Mouse (Mus musculus) limb, embryonic 11.5 days (tissue): Measurements from ENCODE around the gene Ift81. TPM values are rescaled to one million over a fixed set of nuclear protein-coding genes. Genes with fewer than 3 reads are reported as not detected.

ENCODE experiments used
- ATAC-seq: fragments of 200-750 bp; cut with Nextera tagmentation; 2 replicates; pipeline ENCODE4 v1.8.0; 2017; ENCODE audit warnings: low read depth; ENCODE audit not compliant: insufficient number of reproducible peaks, low FRiP score, low TSS enrichment
- DNase-seq: peaks from one replicate; pipeline ENCODE4 v3.0.0-alpha.2; 2015; ENCODE audit warnings: low spot score
- H3K27ac ChIP-seq: fragments of 300-500 bp; sonication (generic); replicated peaks from 2 replicates; pipeline ENCODE4 v1.5.1; 2014; ENCODE audit warnings: low read depth, mild to moderate bottlenecking, low read length
- H3K27me3 ChIP-seq: fragments of 300-500 bp; sonication (generic); 2 replicates; pipeline ENCODE4 v1.6.1; 2014; ENCODE audit warnings: mild to moderate bottlenecking, low read length, mixed read lengths; ENCODE audit not compliant: control insufficient read depth, insufficient read depth
- H3K36me3 ChIP-seq: fragments of 300-500 bp; sonication (generic); 2 replicates; pipeline ENCODE4 v1.6.1; 2014; ENCODE audit warnings: mild to moderate bottlenecking, low read length, moderate library complexity, mixed read lengths; ENCODE audit not compliant: control insufficient read depth, insufficient read depth
- H3K4me1 ChIP-seq: fragments of 300-500 bp; sonication (generic); 2 replicates; pipeline ENCODE4 v1.6.1; 2014; ENCODE audit warnings: low read length, mixed read lengths; ENCODE audit not compliant: control insufficient read depth, insufficient read depth
- H3K4me2 ChIP-seq: fragments of 300-500 bp; sonication (generic); 2 replicates; pipeline ENCODE4 v1.6.1; 2014; ENCODE audit warnings: low read depth, mild to moderate bottlenecking, moderate library complexity; ENCODE audit not compliant: severe bottlenecking
- H3K4me3 ChIP-seq: fragments of 300-500 bp; sonication (generic); 2 replicates; pipeline ENCODE4 v1.5.1; 2014; ENCODE audit warnings: low read depth, low read length
- H3K9ac ChIP-seq: fragments of 300-500 bp; sonication (generic); 2 replicates; pipeline ENCODE4 v1.6.1; 2014; ENCODE audit warnings: mild to moderate bottlenecking, low read length
- H3K9me3 ChIP-seq: fragments of 300-500 bp; sonication (generic); 2 replicates; pipeline ENCODE4 v1.6.1; 2016; ENCODE audit warnings: low read length; ENCODE audit not compliant: control insufficient read depth
- WGBS: fragments of 180-500 bp; shearing (Covaris S2); extraction: QIAGEN DNeasy Blood & Tissue Kit; methylation state at CpG from one replicate; pipeline ENCODE4 v1.1.7; 2014; 5-methylcytosine and 5-hydroxymethylcytosine counted together
- polyA plus RNA-seq: library from polyadenylated mRNA; unstranded; fragments of >200 nt; fragmentation: Nextera tagmentation; extraction: Ambion mirVana; gene quantifications from 2 replicates; pipeline ENCODE4 v1.2.1, GENCODE M21; 2014

Ift81 gene
- polyA plus RNA-seq, 1 experiment from 2014 or later: 39.6 TPM

DNA sequence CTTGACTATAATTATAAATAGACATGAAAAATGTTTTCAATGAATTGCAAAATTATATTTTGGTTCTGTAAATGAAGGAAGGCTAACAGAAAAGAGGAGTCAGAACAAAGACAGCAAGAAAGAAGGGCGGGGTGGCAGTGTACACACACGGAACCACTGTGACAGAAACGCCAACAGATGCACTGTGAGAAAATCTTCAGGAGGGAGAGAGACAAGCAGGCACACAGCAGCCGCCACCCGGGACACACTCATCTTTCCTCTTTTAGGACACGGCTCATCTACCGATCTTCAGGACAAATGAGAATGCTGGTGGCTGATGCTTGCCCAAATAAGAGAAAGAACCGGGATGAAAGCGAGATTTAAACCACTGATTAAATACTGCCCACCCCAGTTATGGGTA, 61.7 kb downstream of the Ift81 start:
- Histone ChIP-seq H3K36me3 (no peaks in the 10 kb centered on the region), H3K4me1 (no peaks in the 10 kb centered on the region), H3K9ac (no peak overlapping the region), H3K27ac (no peak overlapping the region), H3K27me3 (no peaks in the 10 kb centered on the region), H3K9me3 (no peaks in the 10 kb centered on the region), H3K4me2 (no peak overlapping the region), H3K4me3 (no peak overlapping the region)
- WGBS: 89% methylated on average over 9 of the region's 9 CpGs
- no peak for DNase-seq
- no peak for ATAC-seq

DNA sequence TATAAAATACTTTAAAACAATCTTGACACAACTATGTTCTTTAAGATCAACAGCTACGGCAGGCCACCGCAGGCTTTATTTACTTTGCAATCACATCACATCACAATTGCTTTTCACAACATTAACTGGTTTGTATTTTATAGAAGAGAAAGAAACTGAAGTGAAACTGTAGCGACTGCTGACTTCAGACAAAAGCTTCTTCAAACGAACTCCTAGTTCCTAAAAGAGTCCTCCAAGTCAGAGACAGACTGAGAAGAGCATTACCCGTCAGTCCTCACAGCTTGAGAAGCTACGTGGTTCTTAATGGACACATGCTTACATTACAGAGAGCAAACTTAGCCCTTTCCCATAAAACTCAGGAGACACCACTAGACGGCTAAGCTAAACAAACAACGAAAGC, 63.9 kb downstream of the Ift81 start:
- Histone ChIP-seq H3K4me1 (no peaks in the 10 kb centered on the region), H3K27ac (no peak overlapping the region; the same call in 1 of the 2 replicates), H3K27me3 (no peaks in the 10 kb centered on the region), H3K9me3 (no peaks in the 10 kb centered on the region), H3K36me3 (no peaks in the 10 kb centered on the region), H3K4me2 (no peak overlapping the region), H3K4me3 (no peak overlapping the region), H3K9ac (no peak overlapping the region)
- 55% methylated on average over 8 of the region's 8 CpGs for WGBS
- DNase-seq (no peak), ATAC-seq (no peak)

DNA sequence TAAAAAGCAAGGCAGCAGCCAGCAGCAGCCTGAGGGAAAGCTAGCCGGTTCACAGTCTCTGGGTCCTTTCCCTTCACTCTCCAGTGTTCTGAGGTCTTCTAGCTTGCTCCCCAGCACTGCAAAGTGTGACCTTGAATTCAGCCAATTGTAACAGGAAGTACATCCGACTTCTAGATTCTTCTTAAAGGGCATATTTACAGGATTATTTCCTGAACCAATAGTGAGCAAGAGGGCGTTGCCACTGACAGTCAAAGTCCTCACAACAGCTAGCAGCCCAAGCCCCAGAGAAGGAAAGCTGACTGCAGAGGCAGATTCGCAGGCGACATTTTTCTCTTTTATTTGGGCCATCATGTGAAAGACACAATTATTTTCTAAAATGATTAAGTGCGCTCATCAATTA, 65.6 kb downstream of the Ift81 start:
- no peak for DNase-seq
- no peak overlapping the region for H3K4me3 ChIP-seq
- WGBS: 79% methylated on average over 6 of the region's 6 CpGs

DNA sequence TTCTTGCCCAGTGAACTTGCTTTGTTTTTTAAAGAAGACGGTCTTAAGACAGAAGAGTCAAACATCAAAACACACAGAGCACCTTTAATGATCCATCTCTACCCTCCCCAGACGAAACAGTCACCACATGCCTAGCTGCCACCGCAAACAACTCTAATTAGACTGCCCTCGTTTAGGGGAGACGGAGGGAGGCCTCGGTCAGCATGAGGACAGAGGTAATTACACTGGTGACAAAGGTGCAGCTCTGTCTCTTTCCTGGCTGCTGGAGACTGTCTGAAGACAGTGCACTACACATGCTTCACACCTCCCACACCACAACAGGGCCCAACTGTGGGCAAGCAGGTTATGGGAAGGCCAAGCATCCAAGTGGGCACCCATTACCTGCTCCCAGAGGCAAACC, 66.5 kb downstream of the Ift81 start:
- H3K9ac ChIP-seq: no peak overlapping the region
- WGBS: 16% methylated on average over 6 of the region's 6 CpGs
- no peaks in the 10 kb centered on the region for H3K36me3 ChIP-seq
- ATAC-seq (no peak), DNase-seq (no peak)
- H3K27me3 ChIP-seq: no peaks in the 10 kb centered on the region
- no peak overlapping the region for H3K4me2 ChIP-seq
- H3K4me3 ChIP-seq: no peak overlapping the region
- H3K27ac ChIP-seq: no peak overlapping the region
- no peaks in the 10 kb centered on the region for H3K4me1 ChIP-seq
- no peaks in the 10 kb centered on the region for H3K9me3 ChIP-seq

More for the DNA sequence above, 65.6 kb downstream of the Ift81 start:
- no peak for ATAC-seq
- H3K4me2 ChIP-seq: no peak overlapping the region
- H3K9me3 ChIP-seq: no peaks in the 10 kb centered on the region
- H3K4me1 ChIP-seq: no peaks in the 10 kb centered on the region
- no peaks in the 10 kb centered on the region for H3K27me3 ChIP-seq
- no peak overlapping the region for H3K27ac ChIP-seq
- no peaks in the 10 kb centered on the region for H3K36me3 ChIP-seq
- no peak overlapping the region for H3K9ac ChIP-seq

DNA sequence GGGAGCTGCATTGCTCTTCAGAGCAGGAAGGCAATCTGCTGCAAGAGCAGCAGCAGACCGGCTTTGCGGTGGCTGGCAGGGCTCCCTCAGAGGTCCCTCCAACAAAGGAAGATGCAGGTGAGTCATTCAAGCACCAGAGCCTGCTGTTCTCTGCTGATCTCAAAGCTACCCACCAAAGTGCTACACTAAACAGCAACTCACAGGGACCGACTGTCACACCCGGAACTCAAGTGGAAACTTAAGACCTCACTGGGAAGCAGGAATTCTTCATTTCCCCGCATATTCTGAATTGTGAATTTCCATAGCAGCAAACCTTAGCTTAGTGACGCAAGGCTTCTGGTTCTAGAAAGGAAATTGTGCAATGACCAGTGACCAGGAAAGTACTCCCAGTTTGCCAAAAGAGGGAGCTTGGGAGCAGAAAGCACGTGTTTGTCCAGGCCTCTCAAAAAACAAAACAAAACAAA, 67.0 kb downstream of the Ift81 start:
- no peak for DNase-seq
- whole genome bisulfite sequencing: 62% methylated on average over 7 of the region's 7 CpGs

DNA sequence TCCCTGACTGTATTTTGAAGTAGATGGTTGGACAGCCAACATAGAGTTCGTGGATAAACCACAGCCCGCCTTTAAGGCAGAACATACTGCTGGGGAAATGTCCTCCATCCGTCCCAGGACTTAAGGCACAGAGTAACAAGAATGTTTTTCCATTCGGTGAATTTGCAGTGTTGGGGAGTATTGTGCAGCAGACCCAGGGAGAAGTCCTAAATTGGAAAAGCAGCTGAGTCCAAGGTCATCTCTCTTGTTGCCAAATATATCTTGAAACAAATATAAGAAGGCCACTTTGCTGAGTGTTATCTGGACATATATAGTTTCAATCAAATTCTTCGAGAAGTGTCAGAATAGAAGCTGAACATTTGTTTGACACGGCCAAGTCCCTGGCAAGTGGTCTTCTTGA, 70.9 kb downstream of the Ift81 start:
- H3K4me1 ChIP-seq: no peaks in the 10 kb centered on the region
- ATAC-seq: no peak
- WGBS: 94% methylated on average over 6 of the region's 6 CpGs

More for the DNA sequence above, 67.0 kb downstream of the Ift81 start:
- Histone ChIP-seq H3K9ac (no peak overlapping the region), H3K4me2 (no peak overlapping the region), H3K27me3 (no peaks in the 10 kb centered on the region), H3K27ac (no peak overlapping the region), H3K4me3 (no peak overlapping the region), H3K4me1 (no peaks in the 10 kb centered on the region), H3K9me3 (no peaks in the 10 kb centered on the region), H3K36me3 (no peaks in the 10 kb centered on the region)
- no peak for ATAC-seq

DNA sequence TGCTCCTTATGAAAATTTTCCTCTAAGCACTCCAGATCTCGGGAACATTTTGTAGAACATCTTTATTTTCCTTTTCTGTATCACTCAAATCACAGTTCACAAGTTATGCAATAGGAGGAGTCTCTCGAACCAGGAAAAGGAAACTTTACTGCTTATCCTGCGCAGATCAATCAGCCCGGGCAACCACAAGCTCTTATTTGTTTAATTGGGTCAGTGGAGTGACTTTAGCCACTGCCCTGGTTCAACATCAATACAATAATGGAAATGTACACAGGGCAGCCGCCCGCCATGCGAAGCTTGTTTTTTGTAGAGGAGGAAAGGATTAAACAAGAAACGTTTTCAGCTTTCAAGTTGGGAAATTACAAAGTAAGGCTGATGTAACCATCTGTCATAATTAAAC, 72.4 kb downstream of the Ift81 start:
- H3K4me3 ChIP-seq: no peak overlapping the region
- H3K4me2 ChIP-seq: no peak overlapping the region
- H3K36me3 ChIP-seq: no peaks in the 10 kb centered on the region
- no peak for ATAC-seq
- H3K4me1 ChIP-seq: no peaks in the 10 kb centered on the region
- WGBS: 92% methylated on average over 8 of the region's 8 CpGs
- H3K9me3 ChIP-seq: no peaks in the 10 kb centered on the region
- no peak for DNase-seq
- no peak overlapping the region for H3K27ac ChIP-seq
- no peak overlapping the region for H3K9ac ChIP-seq
- no peaks in the 10 kb centered on the region for H3K27me3 ChIP-seq

More for the DNA sequence above, 70.9 kb downstream of the Ift81 start:
- Histone ChIP-seq H3K9me3 (no peaks in the 10 kb centered on the region), H3K27ac (no peak overlapping the region), H3K27me3 (no peaks in the 10 kb centered on the region), H3K36me3 (no peaks in the 10 kb centered on the region), H3K9ac (no peak overlapping the region), H3K4me2 (no peak overlapping the region), H3K4me3 (no peak overlapping the region)
- no peak for DNase-seq

DNA sequence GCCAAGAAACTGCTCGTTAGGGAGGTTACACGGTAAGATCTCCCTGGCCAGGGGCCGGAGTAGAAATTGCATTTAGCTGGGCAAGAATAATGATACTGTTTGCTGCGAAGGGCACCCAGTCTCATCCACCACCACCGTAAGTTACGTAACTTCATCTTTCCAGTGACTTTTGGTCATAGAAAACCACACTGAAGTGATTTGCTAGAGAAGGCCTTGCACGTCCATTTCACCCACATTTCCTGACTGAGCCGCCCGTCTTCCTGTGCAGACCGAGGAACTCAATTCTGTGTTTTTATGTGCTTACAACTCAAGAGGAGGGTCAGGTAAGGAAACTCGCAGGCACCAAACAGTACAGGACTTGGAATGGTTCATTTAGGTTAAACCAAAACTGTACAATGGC, 76.2 kb downstream of the Ift81 start:
- H3K9ac ChIP-seq: no peak overlapping the region
- no peak overlapping the region for H3K4me3 ChIP-seq
- H3K27ac ChIP-seq: no peak overlapping the region
- H3K36me3 ChIP-seq: no peaks in the 10 kb centered on the region
- ATAC-seq (no peak), DNase-seq (no peak)
- 93% methylated on average over 11 of the region's 11 CpGs for WGBS
- H3K4me1 ChIP-seq: no peaks in the 10 kb centered on the region
- no peaks in the 10 kb centered on the region for H3K27me3 ChIP-seq
- H3K4me2 ChIP-seq: no peak overlapping the region
- no peaks in the 10 kb centered on the region for H3K9me3 ChIP-seq

DNA sequence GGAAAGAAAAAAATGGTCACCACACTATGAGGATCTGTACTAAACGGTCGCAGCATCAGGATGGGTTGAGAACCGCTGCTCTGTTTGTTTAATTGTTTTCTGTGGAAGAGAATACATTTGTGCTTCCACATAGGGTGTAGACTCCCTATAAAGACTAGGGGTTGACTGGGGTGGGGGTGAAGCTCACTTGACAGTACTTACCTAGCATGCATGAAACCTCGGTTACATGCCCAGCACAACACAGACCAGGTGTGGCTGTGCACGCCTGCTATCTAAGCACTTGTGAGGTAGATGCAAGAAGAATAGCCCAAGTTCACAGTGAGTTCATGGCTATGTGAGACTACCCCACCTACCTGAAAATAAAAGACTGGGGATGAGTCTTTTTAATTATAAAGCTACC, 76.7 kb downstream of the Ift81 start:
- no peak overlapping the region for H3K9ac ChIP-seq
- WGBS: 95% methylated on average over 5 of the region's 5 CpGs
- ATAC-seq: no peak

More for the DNA sequence above, 76.7 kb downstream of the Ift81 start:
- DNase-seq: no peak
- Histone ChIP-seq H3K4me3 (no peak overlapping the region), H3K9me3 (no peaks in the 10 kb centered on the region), H3K27me3 (no peaks in the 10 kb centered on the region), H3K27ac (no peak overlapping the region), H3K4me2 (no peak overlapping the region), H3K4me1 (no peaks in the 10 kb centered on the region), H3K36me3 (no peaks in the 10 kb centered on the region)
